Comparison of ENCODE assay signal across 9 mouse cellular contexts in genomic region chr6:83711725-83712475, GRCm38 (mm10). TPM values are rescaled to one million over a fixed set of nuclear protein-coding genes. Genes with fewer than 3 reads are reported as not detected.
DNase-seq lines count a peak whose midpoint lies in the region; ATAC-seq and TF ChIP-seq lines count a peak whose summit lies in the region.
"Had no signal": no experiment of that assay in that cellular context is flagged by ENCODE, and none has a peak within 500 bp of the region (broad histone marks: within the 10 kb centered on the region; RNA-seq: fewer than 3 reads in every experiment).

No protein-coding gene starts in this region.

- no peaks in the 10 kb centered on the region for H3K36me3 ChIP-seq in kidney, embryonic 14.5 days (ENCODE audit: control insufficient read depth, insufficient read depth, low read length)
- H3K36me3 ChIP-seq in hindbrain, postnatal 0 days (ENCODE audit: insufficient read depth, low read length): no peaks in the 10 kb centered on the region
- no peaks in the 10 kb centered on the region for H3K36me3 ChIP-seq in neural tube, embryonic 11.5 days (ENCODE audit: control insufficient read depth, insufficient read depth, low read length)

- TF ChIP-seq POLR2A in bone marrow macrophage, adult 2 months (IDR thresholded peaks at IDR 0.05; ENCODE audit: borderline replicate concordance, low read depth, low read length): no peak

- H3K27ac ChIP-seq in kidney, embryonic 14.5 days (ENCODE audit: low read depth, low read length): no peak overlapping the region
- no peak overlapping the region for H3K27ac ChIP-seq in bone marrow macrophage, adult 2 months (ENCODE audit: insufficient read depth, low read depth, low read length)
- H3K27ac ChIP-seq in hindbrain, postnatal 0 days: no peak overlapping the region
- no peak overlapping the region for H3K27ac ChIP-seq in neural tube, embryonic 11.5 days (ENCODE audit: low read depth, low read length)

- H3K4me2 ChIP-seq in kidney, embryonic 14.5 days (replicated peaks; ENCODE audit: low read depth, low read length): peak overlapping the region; percentile 69
- H3K4me2 ChIP-seq in hindbrain, postnatal 0 days (ENCODE audit: low read depth, low read length): peak overlapping the region; percentile 51
- peak overlapping the region; percentile 61 for H3K4me2 ChIP-seq in neural tube, embryonic 11.5 days (ENCODE audit: low read depth)

- peaks cover 98% of the 10 kb centered on the region for H3K27me3 ChIP-seq in kidney, embryonic 14.5 days (ENCODE audit: control insufficient read depth, insufficient read depth, low read length)
- H3K27me3 ChIP-seq in hindbrain, postnatal 0 days (ENCODE audit: insufficient read depth, low read length): peaks cover 86% of the 10 kb centered on the region
- peaks cover 97% of the 10 kb centered on the region for H3K27me3 ChIP-seq in neural tube, embryonic 11.5 days (ENCODE audit: control insufficient read depth, insufficient read depth, low read length)

- peak overlapping the region; percentile 39 for H3K4me3 ChIP-seq in kidney, embryonic 14.5 days (ENCODE audit: low read length)
- H3K4me3 ChIP-seq in bone marrow macrophage, adult 2 months (ENCODE audit: insufficient read depth, low read length): 0 out of 2 replicates have a peak overlapping the region, but pooled peaks have one; percentile 30
- H3K4me3 ChIP-seq in hindbrain, postnatal 0 days (ENCODE audit: low read length): peak overlapping the region; percentile 34
- peak overlapping the region; percentile 37 for H3K4me3 ChIP-seq in neural tube, embryonic 11.5 days (ENCODE audit: low read depth, low read length)

- no peak for DNase-seq in kidney, adult 18-20 months
- DNase-seq in hindbrain, postnatal 0 days (ENCODE audit: low spot score): no peak
- DNase-seq in neural tube, embryonic 11.5 days (ENCODE audit: low spot score): peak; percentile 32
- DNase-seq in layer of hippocampus, adult 18-20 months (ENCODE audit: low spot score in 2 of 2): no peak
- no peak for DNase-seq in spleen, postnatal 36 days (ENCODE audit: low spot score in 2 of 2)
- DNase-seq: cerebellum, adult 8-10 months had no signal

- TF ChIP-seq CTCF in bone marrow macrophage, adult 2 months (IDR thresholded peaks at IDR 0.05; ENCODE audit: low read depth, low read length): no peak
- no peak for TF ChIP-seq CTCF in hindbrain, postnatal 0 days (IDR thresholded peaks at IDR 0.05; ENCODE audit: low read depth)

- no peak overlapping the region for H3K9ac ChIP-seq in kidney, embryonic 14.5 days (ENCODE audit: low read depth, low read length)
- no peak overlapping the region for H3K9ac ChIP-seq in hindbrain, postnatal 0 days (replicated peaks; ENCODE audit: low read length)
- no peak overlapping the region for H3K9ac ChIP-seq in neural tube, embryonic 11.5 days (ENCODE audit: low read length)

- no peaks in the 10 kb centered on the region for H3K9me3 ChIP-seq in kidney, embryonic 14.5 days (ENCODE audit: control insufficient read depth, low read length)
- H3K9me3 ChIP-seq in hindbrain, postnatal 0 days (ENCODE audit: low read length): no peaks in the 10 kb centered on the region
- H3K9me3 ChIP-seq in neural tube, embryonic 11.5 days (ENCODE audit: control insufficient read depth, low read length): no peaks in the 10 kb centered on the region

- ATAC-seq in kidney, embryonic 14.5 days (ENCODE audit: low FRiP score, low TSS enrichment): no peak
- no peak for ATAC-seq in hindbrain, postnatal 0 days
- no peak for ATAC-seq in neural tube, embryonic 11.5 days (ENCODE audit: insufficient read depth, low FRiP score, low TSS enrichment)
- ATAC-seq in activated CD4-positive, CD25-positive, alpha-beta regulatory T cell, adult 4 months: no peak

- 2% methylated on average over 45 of the region's 45 CpGs for WGBS in kidney, embryonic 14.5 days
- WGBS in hindbrain, postnatal 0 days: 1% methylated on average over 45 of the region's 45 CpGs
- WGBS in neural tube, embryonic 11.5 days: 1% methylated on average over 45 of the region's 45 CpGs

- peaks cover 13% of the 10 kb centered on the region; the same call in 1 of the 2 replicates for H3K4me1 ChIP-seq in kidney, embryonic 14.5 days (ENCODE audit: control insufficient read depth, insufficient read depth, low read length)
- no peaks in the 10 kb centered on the region for H3K4me1 ChIP-seq in bone marrow macrophage, adult 2 months (ENCODE audit: control insufficient read depth, insufficient read depth, low read length)
- H3K4me1 ChIP-seq in hindbrain, postnatal 0 days (ENCODE audit: insufficient read depth, low read length): 0 out of 2 replicates have a peak, but pooled peaks cover 5% of the 10 kb centered on the region
- peaks cover 6% of the 10 kb centered on the region; the same call in 1 of the 2 replicates for H3K4me1 ChIP-seq in neural tube, embryonic 11.5 days (ENCODE audit: control insufficient read depth, insufficient read depth, low read length)

RNA-seq across cellular contexts. Expression of gene Vax2, which starts 0.8 kb away (rescaled TPM):
- polyA plus RNA-seq in kidney, embryonic 14.5 days (2014; fragmentation: Nextera tagmentation; extraction: Ambion mirVana): not detected in 2 replicates
- polyA plus RNA-seq in bone marrow macrophage, adult 2 months (2012; ENCODE audit: insufficient read depth, insufficient read length, missing spikeins): not detected in 2 replicates
- not detected in 2 replicates for total RNA-seq in hindbrain, postnatal 0 days (2014; rRNA removed)
- not detected in 2 replicates for polyA plus RNA-seq in hindbrain, postnatal 0 days (2015; fragmentation: Nextera tagmentation; extraction: Ambion mirVana)
- not detected in 2 replicates for polyA plus RNA-seq in neural tube, embryonic 11.5 days (2014; fragmentation: Nextera tagmentation; extraction: Ambion mirVana)
- total RNA-seq in layer of hippocampus, adult 18-20 months (2021): not detected
- under 1 TPM in 1 of 2 experiments, not detected in 1; 0.45 TPM for polyA plus RNA-seq in activated CD4-positive, CD25-positive, alpha-beta regulatory T cell, adult 4 months (2017; shearing (Covaris generic))

RNA-seq across cellular contexts. Expression of gene Atp6v1b1, which starts 30.9 kb away (rescaled TPM):
- polyA plus RNA-seq in kidney, embryonic 14.5 days (2014; fragmentation: Nextera tagmentation; extraction: Ambion mirVana): 3.5 and 3.6 TPM in 2 replicates
- polyA plus RNA-seq in bone marrow macrophage, adult 2 months (2012; ENCODE audit: insufficient read depth, insufficient read length, missing spikeins): not detected in 2 replicates
- not detected in 2 replicates for total RNA-seq in hindbrain, postnatal 0 days (2014; rRNA removed)
- polyA plus RNA-seq in hindbrain, postnatal 0 days (2015; fragmentation: Nextera tagmentation; extraction: Ambion mirVana): not detected in 2 replicates
- polyA plus RNA-seq in neural tube, embryonic 11.5 days (2014; fragmentation: Nextera tagmentation; extraction: Ambion mirVana): not detected in 2 replicates
- under 1 TPM; 0.20 to 0.37 TPM for total RNA-seq in layer of hippocampus, adult 18-20 months (2021)
- not detected for polyA plus RNA-seq in activated CD4-positive, CD25-positive, alpha-beta regulatory T cell, adult 4 months (2017; shearing (Covaris generic))

RNA-seq across cellular contexts. Expression of gene Cd207, which starts 34.2 kb away (rescaled TPM):
- polyA plus RNA-seq in kidney, embryonic 14.5 days (2014; fragmentation: Nextera tagmentation; extraction: Ambion mirVana): not detected in 2 replicates
- polyA plus RNA-seq in bone marrow macrophage, adult 2 months (2012; ENCODE audit: insufficient read depth, insufficient read length, missing spikeins): 3.6 and 5.1 TPM in 2 replicates
- total RNA-seq in hindbrain, postnatal 0 days (2014; rRNA removed): not detected in 2 replicates
- polyA plus RNA-seq in hindbrain, postnatal 0 days (2015; fragmentation: Nextera tagmentation; extraction: Ambion mirVana): not detected in 2 replicates
- polyA plus RNA-seq in neural tube, embryonic 11.5 days (2014; fragmentation: Nextera tagmentation; extraction: Ambion mirVana): not detected in 2 replicates
- not detected for total RNA-seq in layer of hippocampus, adult 18-20 months (2021)
- not detected for polyA plus RNA-seq in activated CD4-positive, CD25-positive, alpha-beta regulatory T cell, adult 4 months (2017; shearing (Covaris generic))

RNA-seq across cellular contexts. Expression of gene Ankrd53, which starts 50.5 kb away (rescaled TPM):
- polyA plus RNA-seq in kidney, embryonic 14.5 days (2014; fragmentation: Nextera tagmentation; extraction: Ambion mirVana): 0.21 and 0.28 TPM in 2 replicates
- not detected in 2 replicates for polyA plus RNA-seq in bone marrow macrophage, adult 2 months (2012; ENCODE audit: insufficient read depth, insufficient read length, missing spikeins)
- total RNA-seq in hindbrain, postnatal 0 days (2014; rRNA removed): not detected in 2 replicates
- polyA plus RNA-seq in hindbrain, postnatal 0 days (2015; fragmentation: Nextera tagmentation; extraction: Ambion mirVana): 0.10 TPM in 1 of 2 replicates, not detected in the other
- polyA plus RNA-seq in neural tube, embryonic 11.5 days (2014; fragmentation: Nextera tagmentation; extraction: Ambion mirVana): 0.26 TPM in 1 of 2 replicates, not detected in the other
- total RNA-seq in layer of hippocampus, adult 18-20 months (2021): not detected
- polyA plus RNA-seq in activated CD4-positive, CD25-positive, alpha-beta regulatory T cell, adult 4 months (2017; shearing (Covaris generic)): not detected

RNA-seq across cellular contexts. Expression of gene Clec4f, which starts 55.9 kb away (rescaled TPM):
- not detected in 2 replicates for polyA plus RNA-seq in kidney, embryonic 14.5 days (2014; fragmentation: Nextera tagmentation; extraction: Ambion mirVana)
- not detected in 2 replicates for polyA plus RNA-seq in bone marrow macrophage, adult 2 months (2012; ENCODE audit: insufficient read depth, insufficient read length, missing spikeins)
- 0.05 and 0.11 TPM in 2 replicates for total RNA-seq in hindbrain, postnatal 0 days (2014; rRNA removed)
- polyA plus RNA-seq in hindbrain, postnatal 0 days (2015; fragmentation: Nextera tagmentation; extraction: Ambion mirVana): 0.09 TPM in 1 of 2 replicates, not detected in the other
- not detected in 2 replicates for polyA plus RNA-seq in neural tube, embryonic 11.5 days (2014; fragmentation: Nextera tagmentation; extraction: Ambion mirVana)
- not detected for total RNA-seq in layer of hippocampus, adult 18-20 months (2021)
- not detected for polyA plus RNA-seq in activated CD4-positive, CD25-positive, alpha-beta regulatory T cell, adult 4 months (2017; shearing (Covaris generic))
